Mouse (Mus musculus): ENCODE results near the gene Ackr3. TPM values are rescaled to one million over a fixed set of nuclear protein-coding genes. Genes with fewer than 3 reads are reported as not detected.

The Ackr3 gene
- total RNA-seq, 2 experiments from 2014 or later = 28.3 to 29.5 TPM

DNA sequence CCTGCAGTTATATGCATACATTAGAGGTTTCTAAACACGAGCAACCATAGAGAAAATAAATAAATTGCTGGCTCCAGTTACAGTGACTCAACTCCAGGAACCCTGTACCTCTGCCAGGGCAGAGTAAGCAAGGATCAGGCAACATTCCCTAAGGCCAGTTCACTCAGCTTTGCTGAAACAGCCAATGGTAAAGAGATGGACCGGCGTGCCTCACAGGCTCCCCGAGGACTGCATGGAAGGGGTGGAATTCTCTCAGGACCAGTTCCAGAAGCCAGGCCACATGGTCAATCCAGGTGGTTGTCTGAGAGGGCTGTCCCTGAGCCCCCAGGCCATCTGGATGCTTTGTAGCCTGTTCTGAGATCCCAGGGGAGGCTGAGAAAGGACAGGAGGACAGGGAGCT is 26.8 kb downstream of the Ackr3 start:
- DNase-seq = no peak

- no peak for DNase-seq
Observed at GRCm38 (mm10) chr1:90231591-90232490, 28.1 kb downstream of the Ackr3 start.

GRCm38 (mm10) chr1:90232491-90232885 is 28.7 kb downstream of the Ackr3 start:
- DNase-seq = no peak

DNA sequence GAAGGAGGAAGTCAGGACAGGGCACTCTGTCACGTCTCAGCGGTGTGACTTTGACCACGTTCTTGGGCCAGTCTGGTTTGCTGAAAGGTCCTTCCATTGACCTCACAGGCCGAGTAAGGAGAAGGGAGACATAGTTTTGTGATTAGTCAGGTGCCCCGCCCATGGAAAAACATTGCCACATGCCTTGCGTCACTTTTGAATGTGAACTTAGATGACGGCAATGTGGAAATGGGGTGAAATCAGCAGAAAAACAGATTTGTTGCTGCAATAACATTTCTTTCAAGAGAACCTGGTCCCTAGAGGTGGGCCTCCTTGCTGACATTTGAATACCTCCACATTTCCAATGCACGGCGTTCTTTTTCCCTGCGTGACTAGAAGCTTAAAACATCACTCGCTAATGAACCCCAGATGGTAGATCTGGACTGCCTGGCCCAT is 30.9 kb downstream of the Ackr3 start:
- DNase-seq = peak; percentile 39

DNA sequence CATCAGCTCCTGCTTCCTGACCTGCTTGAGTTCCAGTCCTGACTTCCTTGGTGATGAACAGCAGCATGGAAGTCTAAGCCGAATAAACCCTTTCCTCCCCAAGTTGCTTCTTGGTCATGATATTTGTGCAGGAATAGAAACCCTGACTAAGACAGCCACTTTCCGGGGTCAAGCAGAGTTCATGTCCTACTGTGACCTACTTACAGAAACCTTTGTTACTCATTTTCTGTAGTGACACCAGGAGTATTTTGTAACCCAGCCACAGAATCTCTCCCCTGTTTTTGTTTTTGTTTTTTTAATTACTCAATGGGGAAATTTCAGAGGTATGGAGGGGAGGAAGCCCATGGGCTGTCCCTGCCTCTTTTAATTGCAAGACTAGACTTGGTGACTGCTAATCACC is 32.9 kb downstream of the Ackr3 start:
- no peak for DNase-seq

GRCm38 (mm10) chr1:90238095-90238888 is 34.5 kb downstream of the Ackr3 start:
- peak; percentile 38 for DNase-seq

DNA sequence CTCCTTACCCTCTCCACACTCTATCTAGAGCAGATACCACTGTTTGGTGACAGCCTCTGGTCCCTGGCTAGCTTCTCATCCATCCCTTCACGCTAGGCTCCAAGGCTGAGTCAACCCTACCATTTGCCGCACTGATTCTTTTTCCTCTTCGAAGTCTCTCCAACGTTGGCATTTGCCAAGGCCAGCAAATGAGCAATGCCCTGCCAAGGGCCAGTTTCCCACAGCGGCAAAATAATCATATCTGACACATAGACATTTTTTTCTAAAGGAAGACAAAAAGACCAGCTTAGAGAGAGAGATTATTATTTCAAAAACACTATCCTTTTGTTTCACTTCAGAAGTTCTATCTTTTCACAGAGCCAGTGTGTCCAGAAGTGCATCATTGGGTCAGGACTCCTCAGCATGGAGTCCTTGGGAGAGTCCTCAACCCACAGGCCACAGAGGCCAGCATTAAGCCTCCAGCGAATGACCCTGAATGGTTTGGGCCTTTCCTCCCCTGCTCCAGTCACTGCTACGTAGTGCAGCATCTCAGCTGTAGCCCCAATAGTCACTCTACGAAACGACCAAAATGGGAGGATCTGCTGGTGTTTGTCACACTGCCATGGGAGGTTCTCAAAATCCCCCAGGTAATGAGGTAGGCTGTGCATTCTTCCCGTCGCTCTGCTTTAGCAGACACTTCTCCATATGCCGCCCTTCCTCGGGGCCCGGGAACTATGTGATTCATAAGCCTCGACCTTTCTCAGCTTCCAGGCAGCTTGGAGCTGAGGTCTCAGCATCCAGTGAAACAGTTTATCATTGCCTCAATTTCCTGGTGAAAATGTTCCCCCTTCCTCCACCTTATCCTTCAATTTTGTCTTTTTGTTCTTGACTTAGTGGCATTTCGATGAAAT is 35.8 kb downstream of the Ackr3 start:
- DNase-seq = no peak

DNA sequence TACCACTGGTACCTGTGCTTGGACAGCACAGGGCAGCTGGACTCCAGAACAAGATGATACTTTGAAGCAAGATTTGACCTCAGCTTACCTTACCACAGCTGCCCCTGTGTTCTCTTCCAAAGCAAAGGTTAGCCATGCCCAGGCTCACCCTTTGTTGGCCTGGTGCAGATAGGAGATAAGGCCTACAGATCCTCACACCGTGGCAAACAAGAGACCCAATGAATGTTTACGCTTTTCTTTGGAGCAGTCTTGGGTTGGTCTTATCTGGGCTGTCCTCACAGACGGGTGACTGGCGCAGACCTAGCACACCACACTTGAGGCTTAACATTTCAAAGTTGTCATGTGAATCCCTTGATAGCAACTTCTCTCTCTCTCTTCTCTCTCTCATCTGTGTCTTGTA is 36.5 kb downstream of the Ackr3 start:
- no peak for DNase-seq

DNA sequence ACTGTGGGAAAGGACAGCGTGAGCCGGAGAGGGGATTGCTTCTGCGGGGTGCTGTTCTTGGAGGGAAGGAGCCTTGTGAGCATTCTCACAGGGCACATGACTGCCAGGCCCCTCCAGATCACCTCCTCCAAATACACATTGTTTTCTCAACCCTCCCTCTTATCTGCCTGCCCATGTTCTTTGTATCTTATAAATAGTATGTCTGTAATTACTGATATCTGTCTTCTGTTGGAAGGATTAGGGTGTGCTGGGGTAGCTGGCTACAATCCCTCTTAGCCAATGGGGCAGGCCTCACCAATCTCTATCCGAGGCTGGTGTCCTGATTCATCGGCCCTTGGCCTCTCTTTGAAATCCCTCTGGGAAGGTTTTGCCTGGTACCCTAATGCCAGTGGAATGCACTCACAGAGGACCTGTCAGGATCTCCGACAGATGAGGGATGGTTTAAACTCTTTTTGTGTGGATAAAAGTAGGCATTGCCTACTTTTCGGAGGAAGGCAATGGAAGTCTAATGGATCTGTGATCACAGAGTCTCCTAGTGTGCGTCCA is 38.7 kb downstream of the Ackr3 start:
- no peak for DNase-seq

- no peak for DNase-seq
Observed at GRCm38 (mm10) chr1:90244537-90244936, 40.8 kb downstream of the Ackr3 start.

DNA sequence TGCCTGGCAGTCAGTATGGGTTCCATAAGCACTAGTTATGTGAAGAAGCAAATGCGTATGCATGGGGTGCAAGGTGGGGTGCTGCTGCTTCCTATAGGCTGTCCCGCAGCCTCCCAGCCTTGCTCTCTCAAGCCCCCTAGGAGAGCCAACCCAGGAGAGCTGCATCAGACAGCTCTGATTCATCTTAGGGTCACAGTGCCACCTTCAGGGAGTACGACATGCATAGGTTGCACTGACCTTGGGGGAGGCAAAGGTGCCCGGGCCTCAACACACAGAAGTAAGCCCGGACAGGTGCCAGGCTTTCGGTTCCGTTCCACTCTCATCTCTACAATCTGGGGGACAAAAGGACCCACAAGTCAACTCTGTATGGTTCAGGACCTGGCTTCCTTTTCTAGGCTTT is 41.8 kb downstream of the Ackr3 start:
- DNase-seq = no peak

DNA sequence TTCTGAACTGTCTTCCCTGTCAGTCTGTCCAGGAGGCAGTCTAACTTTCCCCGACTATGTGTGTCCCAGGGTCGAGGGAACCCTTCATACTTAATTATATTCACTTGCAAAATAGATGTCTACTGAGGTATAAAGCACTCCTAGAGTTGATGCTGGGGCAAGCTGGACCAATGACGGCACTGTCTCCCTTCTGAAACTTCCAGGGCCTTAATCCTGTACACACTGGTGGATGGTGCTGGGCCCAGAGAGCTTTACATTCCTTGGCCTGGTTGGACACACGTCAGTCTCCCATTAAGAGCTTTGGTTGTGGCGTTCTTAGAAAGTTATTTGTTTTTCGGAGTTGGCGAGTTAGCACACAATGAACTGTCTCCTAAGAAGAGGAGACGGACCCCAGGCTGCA is 42.3 kb downstream of the Ackr3 start:
- no peak for DNase-seq

DNA sequence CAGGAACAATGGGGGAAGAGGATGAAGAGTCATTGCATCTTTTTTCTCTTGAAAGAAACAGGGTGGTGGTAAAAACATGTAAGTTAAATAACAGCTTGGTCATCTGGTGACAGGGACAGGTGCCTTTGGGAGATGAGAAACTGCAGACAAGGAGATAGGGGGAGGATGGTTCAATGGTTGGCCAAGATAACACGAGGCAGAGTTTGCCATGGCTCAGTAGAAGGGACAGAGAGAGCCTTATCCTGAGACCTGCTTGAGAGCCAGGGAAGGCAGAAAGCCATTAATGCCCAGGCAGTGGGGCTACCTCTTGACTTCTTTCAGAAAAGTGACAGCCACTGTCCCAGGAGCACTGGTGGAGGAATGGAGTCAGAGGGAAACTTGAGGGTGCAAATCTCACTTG is 43.0 kb downstream of the Ackr3 start:
- no peak for DNase-seq

DNA sequence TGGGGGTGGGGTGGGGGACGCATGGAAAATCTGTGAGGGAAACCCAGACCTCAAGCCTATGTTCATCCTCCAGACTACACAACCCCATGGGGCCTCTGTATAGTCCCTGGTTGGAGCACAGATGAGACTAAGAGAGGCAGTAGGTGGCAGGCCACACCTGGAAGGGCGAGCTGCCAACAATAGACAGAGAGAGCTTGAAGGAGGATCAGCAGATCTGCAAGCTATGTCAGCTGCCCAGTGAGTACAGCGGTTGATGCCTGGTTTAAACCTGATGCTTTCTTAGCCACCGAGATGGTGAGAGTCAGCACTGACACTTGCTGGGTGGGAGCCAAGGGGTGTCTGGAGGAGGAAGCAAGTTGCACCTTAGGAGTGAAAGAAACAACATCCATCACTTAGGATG is 43.5 kb downstream of the Ackr3 start:
- no peak for DNase-seq

DNA sequence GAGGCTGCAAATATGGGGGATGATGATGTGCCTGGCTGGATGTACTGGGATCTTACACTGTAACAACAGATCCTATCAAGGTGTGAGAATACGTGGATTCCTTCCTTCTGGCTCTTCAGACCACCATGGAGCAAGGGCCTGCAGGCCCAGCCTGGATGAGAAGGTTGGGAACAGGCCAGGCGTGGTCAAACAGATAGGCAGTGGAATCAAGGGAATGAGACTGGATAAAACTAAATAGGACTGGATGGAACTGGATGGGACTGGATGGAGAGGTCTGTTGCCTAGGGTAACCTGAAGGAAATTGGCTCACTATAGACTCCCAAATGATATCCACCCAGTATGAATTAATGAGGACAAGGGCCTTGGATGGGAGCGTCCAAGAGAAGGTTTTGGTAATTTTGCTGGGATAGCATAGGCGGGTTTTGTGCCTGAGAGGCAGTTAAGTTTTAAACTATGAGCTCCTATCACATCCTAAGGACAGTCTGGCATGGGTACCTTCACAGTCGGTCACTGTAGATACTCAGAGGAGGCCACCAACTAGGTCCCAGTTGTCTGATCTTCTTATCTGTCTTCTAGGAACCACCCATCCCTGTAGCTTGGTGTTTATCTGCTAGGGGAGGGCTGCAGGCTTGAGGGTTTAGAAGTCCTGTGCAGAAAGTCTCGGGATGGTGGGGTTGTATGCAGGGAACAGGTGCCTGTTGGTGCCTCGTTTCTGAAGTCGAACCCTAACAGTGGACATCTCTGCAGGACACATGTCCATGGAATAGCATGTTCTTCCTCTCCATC is 44.2 kb downstream of the Ackr3 start:
- DNase-seq = no peak

DNA sequence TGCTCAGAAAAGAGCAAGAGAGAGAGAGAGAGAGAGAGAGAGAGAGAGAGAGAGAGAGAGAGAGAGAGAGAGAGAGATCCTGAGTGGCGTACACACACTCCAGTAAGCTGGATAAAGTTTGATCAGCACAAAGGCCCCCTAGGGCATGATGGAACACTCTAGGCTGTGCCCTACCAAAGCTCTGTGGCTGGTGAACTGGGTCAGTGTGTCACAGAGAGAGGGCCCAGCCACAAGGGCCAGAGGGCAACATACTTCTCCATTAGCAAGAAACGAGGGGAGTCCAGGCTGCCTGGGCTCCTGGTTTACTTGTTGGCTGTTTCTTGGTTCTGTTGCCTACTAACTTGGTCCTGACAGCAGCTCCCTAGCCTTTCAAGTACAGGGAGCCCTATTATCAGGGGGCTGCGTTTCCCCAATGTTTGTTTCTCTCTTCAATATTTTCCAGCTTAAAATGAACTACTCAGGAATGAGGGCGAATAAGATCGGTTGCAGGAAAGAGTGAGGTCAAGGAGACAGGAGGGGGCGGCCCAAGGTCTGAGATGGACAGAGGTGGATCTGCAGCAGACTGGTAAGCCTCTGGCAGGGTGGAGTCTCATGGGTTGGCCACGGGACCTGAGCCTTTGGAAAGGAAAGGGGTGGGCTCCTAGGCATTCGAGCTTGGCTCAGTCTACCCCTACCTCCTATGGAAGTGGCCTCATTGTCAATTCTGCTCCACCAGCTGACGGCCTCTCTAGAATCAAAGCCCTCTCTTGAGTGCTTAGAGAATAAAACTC is 45.4 kb downstream of the Ackr3 start:
- DNase-seq = no peak

GRCm38 (mm10) chr1:90250419-90250818 is 46.6 kb downstream of the Ackr3 start:
- no peak for DNase-seq

- no peak for DNase-seq
Observed at GRCm38 (mm10) chr1:90251156-90251555, 47.4 kb downstream of the Ackr3 start.

DNA sequence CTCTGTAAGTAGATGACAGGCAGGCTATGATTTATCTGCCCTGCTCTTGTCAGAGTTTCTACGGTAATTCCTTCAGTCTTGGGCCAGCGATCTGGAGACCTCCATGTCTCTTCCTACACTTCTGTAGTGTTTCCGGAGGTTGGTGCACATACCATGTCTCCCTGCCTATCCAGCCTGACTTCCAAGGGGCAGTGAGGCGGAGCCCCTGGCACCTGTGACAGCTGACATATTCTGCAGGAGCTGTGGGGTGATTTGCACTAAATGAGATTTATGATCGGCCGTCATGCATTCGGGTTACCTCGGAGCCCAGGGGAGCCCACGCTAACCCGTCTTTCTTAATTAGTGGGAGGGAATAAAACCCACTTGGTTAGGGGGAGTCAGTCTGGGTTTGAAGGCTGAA is 49.7 kb downstream of the Ackr3 start:
- no peak for DNase-seq

GRCm38 (mm10) chr1:90258253-90258887 is 54.6 kb downstream of the Ackr3 start:
- DNase-seq = peak; percentile 39
